In genomic region chr2:134786856-134787250, GRCm38 (mm10) we compare ENCODE assay signal across 8 mouse cellular contexts. TPM values are rescaled to one million over a fixed set of nuclear protein-coding genes. Genes with fewer than 3 reads are reported as not detected.
DNase-seq lines count a peak whose midpoint lies in the region; ATAC-seq and TF ChIP-seq lines count a peak whose summit lies in the region.

No protein-coding gene starts in this region.

- H3K4me3 ChIP-seq in kidney, embryonic 15.5 days (replicated peaks) = peak overlapping the region; percentile 72
- H3K4me3 ChIP-seq in forebrain, postnatal 0 days (ENCODE audit: low read depth, low read length) = peak overlapping the region; percentile 81

- H3K27ac ChIP-seq in kidney, embryonic 15.5 days = no peak overlapping the region
- peak overlapping the region; percentile 80; the same call in 1 of the 2 replicates for H3K27ac ChIP-seq in forebrain, postnatal 0 days (ENCODE audit: low read depth, low read length)

- H3K9me3 ChIP-seq in kidney, embryonic 15.5 days (replicated peaks) = no peaks in the 10 kb centered on the region
- H3K9me3 ChIP-seq in forebrain, postnatal 0 days (ENCODE audit: low read length) = no peaks in the 10 kb centered on the region

- H3K27me3 ChIP-seq in kidney, embryonic 15.5 days = peaks cover 18% of the 10 kb centered on the region
- H3K27me3 ChIP-seq in forebrain, postnatal 0 days (ENCODE audit: insufficient read depth, low read length) = no peaks in the 10 kb centered on the region

- peaks cover 14% of the 10 kb centered on the region; the same call in 1 of the 2 replicates for H3K4me1 ChIP-seq in kidney, embryonic 15.5 days
- H3K4me1 ChIP-seq in forebrain, postnatal 0 days (ENCODE audit: insufficient read depth) = peaks cover 4% of the 10 kb centered on the region; the same call in 1 of the 2 replicates

- peak overlapping the region; percentile 96 for H3K4me2 ChIP-seq in kidney, embryonic 15.5 days
- H3K4me2 ChIP-seq in forebrain, postnatal 0 days (ENCODE audit: low read depth) = peak overlapping the region; percentile 87

- no peaks in the 10 kb centered on the region for H3K36me3 ChIP-seq in kidney, embryonic 15.5 days
- no peaks in the 10 kb centered on the region for H3K36me3 ChIP-seq in forebrain, postnatal 0 days (ENCODE audit: insufficient read depth)

- no peak for DNase-seq in kidney, adult 11 months
- peak; percentile 23 for DNase-seq in cerebellum, adult 9-10 months
- no peak for DNase-seq in forebrain, postnatal 0 days
- DNase-seq in mesoderm, embryonic 11.5 days (ENCODE audit: low read depth, low spot score) = peak; percentile 11
- DNase-seq in thymus, postnatal 36 days = no peak
- no peak for DNase-seq in adrenal gland, postnatal 25 days
- no peak for DNase-seq in gastrocnemius, adult 18-20 months (ENCODE audit: low spot score)

- peak overlapping the region; percentile 62 for H3K9ac ChIP-seq in kidney, embryonic 15.5 days
- H3K9ac ChIP-seq in forebrain, postnatal 0 days = peak overlapping the region; percentile 84

- no peak; the same call in 1 of the 2 replicates for ATAC-seq in kidney, embryonic 15.5 days (replicated peaks; ENCODE audit: low FRiP score)
- ATAC-seq in forebrain, postnatal 0 days = no peak

- 8% methylated on average over 6 of the region's 6 CpGs for WGBS in kidney, embryonic 15.5 days
- WGBS in forebrain, postnatal 0 days = 5% methylated on average over 6 of the region's 6 CpGs

- TF ChIP-seq CTCF in forebrain, postnatal 0 days (IDR thresholded peaks at IDR 0.05; ENCODE audit: low read depth) = no peak

RNA-seq across cellular contexts. Expression of gene Plcb1, which starts 1.0 kb away (rescaled TPM):
- 29.5 and 30.1 TPM in 2 replicates for polyA plus RNA-seq in kidney, embryonic 15.5 days (2015; fragmentation: Nextera tagmentation; extraction: Ambion mirVana)
- 58.2 and 61.8 TPM in 2 replicates for total RNA-seq in forebrain, postnatal 0 days (2014; rRNA removed)
- 20.7 and 37.7 TPM in 2 replicates for polyA plus RNA-seq in forebrain, postnatal 0 days (2015; fragmentation: Nextera tagmentation; extraction: Ambion mirVana)
- total RNA-seq in adrenal gland, postnatal 25 days (2021) = 84.0 and 96.1 TPM in 2 replicates
- total RNA-seq in gastrocnemius, adult 18-20 months (2021) = 1 to 10 TPM; 1.3 to 1.4 TPM

Comparison
In these comparisons a context has a peak if more than half of its experiments do, and no peak if none do; other contexts are left out.
1. DNase-seq: peak in cerebellum, adult 9-10 months (single experiment) and mesoderm, embryonic 11.5 days (single experiment); none in kidney, adult 11 months (single experiment), forebrain, postnatal 0 days (single experiment), thymus, postnatal 36 days (0 of 2), adrenal gland, postnatal 25 days (single experiment) and gastrocnemius, adult 18-20 months (single experiment).
2. RNA of gene Plcb1, which starts 1.0 kb away (total RNA-seq): 84.0 to 96.1 TPM in adrenal gland, postnatal 25 days and 58.2 to 61.8 TPM in forebrain, postnatal 0 days; 1.3 to 1.4 TPM in gastrocnemius, adult 18-20 months; every median in the first group is over 10 times any median in the second.